Mouse (Mus musculus) layer of hippocampus, adult 18-20 months (tissue): ENCODE results near the gene G3bp2. TPM values are rescaled to one million over a fixed set of nuclear protein-coding genes. Genes with fewer than 3 reads are reported as not detected.

ENCODE experiments used
- DNase-seq, 2 experiments: peaks; one replicate each; pipeline ENCODE4 v3.0.0; 2022; ENCODE audit warnings: low spot score in 2 of 2
- total RNA-seq, 2 experiments: library from RNA; stranded (reverse); gene quantifications; 2 replicates each; pipeline ENCODE4 v1.2.3; 2021

G3bp2 gene
- total RNA-seq, 2 experiments from 2014 or later, result 237 to 252 TPM

- no peak for DNase-seq
Observed at GRCm38 (mm10) chr5:92019960-92020359, 63.6 kb downstream of the G3bp2 start.

- DNase-seq, result no peak
Observed at GRCm38 (mm10) chr5:92011756-92012155, 71.8 kb downstream of the G3bp2 start.

GRCm38 (mm10) chr5:92009827-92010226 lies 73.7 kb downstream of the G3bp2 start:
- DNase-seq, result no peak

DNA sequence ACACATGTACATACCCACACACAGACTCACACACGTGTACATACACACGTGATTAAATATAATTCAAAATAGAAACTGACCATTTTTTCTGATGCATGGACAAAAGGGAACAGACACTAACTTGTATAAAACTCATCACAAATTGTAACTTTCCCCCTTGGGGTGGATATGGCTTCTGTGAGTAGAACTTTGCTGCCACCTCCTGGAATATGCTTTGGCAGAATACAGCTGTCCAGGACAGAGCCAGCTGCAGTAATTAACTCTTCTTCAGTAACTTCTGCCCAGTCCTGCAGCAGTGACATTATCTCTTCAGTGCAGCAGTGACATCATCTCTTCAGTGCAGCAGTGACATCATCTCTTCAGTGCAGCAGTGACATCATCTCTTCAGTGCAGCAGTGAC lies 80.5 kb downstream of the G3bp2 start:
- peak in 1 of 2 experiments; percentile 12 for DNase-seq

Other genes with a start within 250 kb of the G3bp2 start
- 10 to 100 TPM; 50.2 to 52.5 TPM for gene Rchy1, start 120.7 kb downstream of the G3bp2 start, total RNA-seq
- not detected for gene Odaph, start 96.2 kb downstream of the G3bp2 start, total RNA-seq
- 10 to 100 TPM; 34.9 to 37.8 TPM for gene Cdkl2, start 39.8 kb downstream of the G3bp2 start, total RNA-seq
- 10 to 100 TPM; 80.8 to 82.3 TPM for gene Uso1, start 54.2 kb upstream of the G3bp2 start, total RNA-seq
- gene U90926, start 131.7 kb upstream of the G3bp2 start, total RNA-seq, result not detected
- under 1 TPM; 0.58 to 0.62 TPM for gene Ppef2, start 172.6 kb upstream of the G3bp2 start, total RNA-seq
- 10 to 100 TPM; 50.4 to 52.2 TPM for gene Naaa, start 194.5 kb upstream of the G3bp2 start, total RNA-seq
- 10 to 100 TPM; 20.3 to 21.5 TPM for gene Sdad1, start 226.8 kb upstream of the G3bp2 start, total RNA-seq
- gene Cxcl9, start 244.4 kb upstream of the G3bp2 start, total RNA-seq, result not detected
- 1 to 10 TPM; 2.2 to 4.2 TPM for gene Art3, start 248.1 kb upstream of the G3bp2 start, total RNA-seq